Mouse (Mus musculus): ENCODE measurements at regions not wholly inside any gene's neighbourhood (a gene's known extent, or its start where the extent isn't known, plus 50 kb on each side); places are given as distances from the start of the nearest gene placed in this dataset.

DNA sequence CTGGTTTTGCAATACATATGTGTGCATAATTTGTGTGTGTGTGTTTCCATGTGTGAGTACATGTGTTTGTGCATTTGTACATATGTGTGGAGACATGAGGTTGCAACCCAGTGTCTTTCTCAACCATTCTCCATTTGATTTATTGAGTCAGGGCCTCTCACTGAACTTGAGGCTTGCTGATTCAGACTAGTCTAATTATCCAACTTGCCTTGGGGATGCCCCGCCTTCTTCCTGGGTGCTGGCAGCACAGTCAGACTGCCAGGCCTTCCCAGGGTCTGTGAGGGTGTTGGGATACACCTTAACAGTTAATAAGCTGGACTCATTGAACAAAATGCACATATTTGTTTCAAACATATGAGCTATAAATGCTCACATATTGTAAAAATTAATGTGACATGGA, 56.1 kb upstream of the Pde7b start:
- no peak for DNase-seq (ENCODE audit: low read depth, low spot score)

DNA sequence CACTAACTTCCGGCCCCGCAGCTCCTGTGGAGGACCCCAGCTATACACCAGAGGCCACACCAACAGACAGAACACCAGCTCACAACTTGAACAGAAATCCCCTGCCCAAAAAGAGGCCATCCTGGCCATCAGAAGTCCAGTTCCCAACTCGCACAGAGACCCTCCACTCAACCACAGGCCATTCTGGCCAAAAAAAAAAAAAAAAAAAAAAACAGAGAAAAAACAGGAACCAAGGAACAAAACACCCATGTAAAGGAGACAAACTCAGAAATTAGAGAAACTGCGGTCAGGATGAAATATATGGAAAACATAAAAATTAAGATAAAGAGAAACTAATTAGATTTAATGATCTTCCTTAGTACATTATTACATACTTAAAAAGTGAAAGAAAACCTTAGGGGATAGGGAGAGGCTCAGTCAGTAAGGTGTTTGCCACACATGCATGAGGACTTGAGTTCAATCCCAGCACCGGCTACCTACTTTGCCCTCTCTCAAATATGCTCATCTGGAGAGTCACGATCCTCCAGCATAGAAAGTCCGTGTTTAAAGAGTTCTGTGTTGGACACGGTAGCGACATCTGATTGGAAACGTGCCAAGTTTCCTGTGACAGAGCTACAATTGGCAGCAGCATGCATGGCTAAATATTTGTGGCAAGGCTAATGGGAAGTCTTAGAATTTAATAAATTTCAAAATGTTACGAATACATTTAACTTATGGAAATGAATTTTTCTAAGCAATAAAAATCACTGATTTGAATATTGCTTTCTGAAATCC, 51.9 kb upstream of the Pde7b start:
- DNase-seq (ENCODE audit: low read depth, low spot score), result no peak

GRCm38 (mm10) chr10:20775731-20776429, 51.0 kb upstream of the Pde7b start:
- DNase-seq (ENCODE audit: low read depth, low spot score), result no peak
